Mouse (Mus musculus) megakaryocyte progenitor cell, adult 5-6 weeks (primary cell): Measurements from ENCODE around the gene Alpl. TPM values are rescaled to one million over a fixed set of nuclear protein-coding genes. Genes with fewer than 3 reads are reported as not detected.

Experiments used
- ATAC-seq: replicated peaks from 2 replicates; pipeline ENCODE4 v1.8.0; 2016; ENCODE audit warnings: mild to moderate bottlenecking, moderate TSS enrichment, inconsistent platforms; ENCODE audit not compliant: poor library complexity
- total RNA-seq, 2 experiments: library from RNA; stranded (forward) in 1 of 2; stranded (reverse) in 1 of 2; fragments of 157-497, 149-512 nt in 1 of 2; fragments of 200-1000 nt in 1 of 2; gene quantifications; 2 replicates each; pipeline versions ENCODE4 v1.2.3 to v1.2.4; 2015 to 2017

Gene Alpl
- total RNA-seq, 2 experiments from 2014 or later, result not detected

GRCm38 (mm10) chr4:137801196-137801595 lies 5.0 kb upstream of the Alpl start:
- ATAC-seq, result no peak

GRCm38 (mm10) chr4:137800324-137800723 lies 4.1 kb upstream of the Alpl start:
- ATAC-seq, result no peak

GRCm38 (mm10) chr4:137797038-137797437 lies 854 bp upstream of the Alpl start:
- ATAC-seq, result no peak

- ATAC-seq, result no peak
Observed at GRCm38 (mm10) chr4:137794178-137794900, 1.8 kb downstream of the Alpl start.

- no peak for ATAC-seq
Observed at GRCm38 (mm10) chr4:137793611-137794010, 2.6 kb downstream of the Alpl start.

GRCm38 (mm10) chr4:137791440-137791839 lies 4.7 kb downstream of the Alpl start:
- ATAC-seq, result no peak

GRCm38 (mm10) chr4:137790981-137791380 lies 5.2 kb downstream of the Alpl start:
- ATAC-seq, result no peak

GRCm38 (mm10) chr4:137788511-137789049 lies 7.6 kb downstream of the Alpl start:
- no peak for ATAC-seq

- ATAC-seq, result no peak
Observed at GRCm38 (mm10) chr4:137787589-137788289, 8.4 kb downstream of the Alpl start.

GRCm38 (mm10) chr4:137786488-137786887 lies 9.7 kb downstream of the Alpl start:
- ATAC-seq, result no peak

GRCm38 (mm10) chr4:137785270-137785669 lies 10.9 kb downstream of the Alpl start:
- no peak for ATAC-seq

- ATAC-seq, result no peak
Observed at GRCm38 (mm10) chr4:137784741-137785140, 11.4 kb downstream of the Alpl start.

GRCm38 (mm10) chr4:137783541-137784191 lies 12.5 kb downstream of the Alpl start:
- no peak for ATAC-seq

GRCm38 (mm10) chr4:137781949-137782348 lies 14.2 kb downstream of the Alpl start:
- no peak for ATAC-seq

- ATAC-seq, result no peak
Observed at GRCm38 (mm10) chr4:137780986-137781385, 15.2 kb downstream of the Alpl start.

- ATAC-seq, result no peak
Observed at GRCm38 (mm10) chr4:137778397-137779184, 17.6 kb downstream of the Alpl start.

GRCm38 (mm10) chr4:137777866-137778265 lies 18.3 kb downstream of the Alpl start:
- ATAC-seq, result no peak

GRCm38 (mm10) chr4:137774505-137774904 lies 21.7 kb downstream of the Alpl start:
- ATAC-seq, result no peak

GRCm38 (mm10) chr4:137774013-137774412 lies 22.2 kb downstream of the Alpl start:
- ATAC-seq, result no peak

GRCm38 (mm10) chr4:137773369-137773899 lies 22.8 kb downstream of the Alpl start:
- ATAC-seq, result no peak
